Mouse (Mus musculus): Measurements from ENCODE around the gene Sgk1.
A peak's percentile ranks its signal among the peaks of the same experiment; 100 is the strongest.

Gene Sgk1

GRCm38 (mm10) chr10:21918016-21918749, 36.2 kb downstream of the Sgk1 start:
- DNase-seq (ENCODE audit: low spot score): no peak

GRCm38 (mm10) chr10:21918750-21919145, 36.8 kb downstream of the Sgk1 start:
- DNase-seq (ENCODE audit: low spot score): no peak

- no peak for DNase-seq (ENCODE audit: low spot score)
Measured at GRCm38 (mm10) chr10:21920611-21921010, 38.6 kb downstream of the Sgk1 start.

GRCm38 (mm10) chr10:21922716-21923350, 40.8 kb downstream of the Sgk1 start:
- peak; percentile 38 for DNase-seq (ENCODE audit: low spot score)

- DNase-seq (ENCODE audit: low spot score): peak; percentile 41
Measured at GRCm38 (mm10) chr10:21923495-21923952, 41.5 kb downstream of the Sgk1 start.

- DNase-seq (ENCODE audit: low spot score): no peak
Measured at GRCm38 (mm10) chr10:21924051-21924720, 42.2 kb downstream of the Sgk1 start.

GRCm38 (mm10) chr10:21926941-21927340, 45.0 kb downstream of the Sgk1 start:
- DNase-seq (ENCODE audit: low spot score): no peak

GRCm38 (mm10) chr10:21930781-21931380, 48.9 kb downstream of the Sgk1 start:
- no peak for DNase-seq (ENCODE audit: low spot score)

- no peak for DNase-seq (ENCODE audit: low spot score)
Measured at GRCm38 (mm10) chr10:21932791-21933190, 50.8 kb downstream of the Sgk1 start.

GRCm38 (mm10) chr10:21934826-21935225, 52.8 kb downstream of the Sgk1 start:
- DNase-seq (ENCODE audit: low spot score): no peak

GRCm38 (mm10) chr10:21936513-21937221, 54.7 kb downstream of the Sgk1 start:
- no peak for DNase-seq (ENCODE audit: low spot score)

- peak; percentile 20 for DNase-seq (ENCODE audit: low spot score)
Measured at GRCm38 (mm10) chr10:21937222-21937605, 55.2 kb downstream of the Sgk1 start.

GRCm38 (mm10) chr10:21938166-21938565, 56.2 kb downstream of the Sgk1 start:
- DNase-seq (ENCODE audit: low spot score): no peak

GRCm38 (mm10) chr10:21941235-21941634, 59.3 kb downstream of the Sgk1 start:
- no peak for DNase-seq (ENCODE audit: low spot score)

GRCm38 (mm10) chr10:21943145-21943700, 61.2 kb downstream of the Sgk1 start:
- no peak for DNase-seq (ENCODE audit: low spot score)

GRCm38 (mm10) chr10:21945195-21945594, 63.2 kb downstream of the Sgk1 start:
- DNase-seq (ENCODE audit: low spot score): no peak

- no peak for DNase-seq (ENCODE audit: low spot score)
Measured at GRCm38 (mm10) chr10:21946751-21947351, 64.9 kb downstream of the Sgk1 start.

- DNase-seq (ENCODE audit: low spot score): no peak
Measured at GRCm38 (mm10) chr10:21952520-21952919, 70.5 kb downstream of the Sgk1 start.

GRCm38 (mm10) chr10:21961111-21961510, 79.1 kb downstream of the Sgk1 start:
- DNase-seq (ENCODE audit: low spot score): no peak

GRCm38 (mm10) chr10:21963005-21963404, 81.0 kb downstream of the Sgk1 start:
- DNase-seq (ENCODE audit: low spot score): no peak

- no peak for DNase-seq (ENCODE audit: low spot score)
Measured at GRCm38 (mm10) chr10:21973676-21974075, 91.7 kb downstream of the Sgk1 start.

Measured in ovary, postnatal 36 days (tissue).